11 mouse cellular contexts compared by ENCODE assay signal in genomic region chr8:71526272-71526671, GRCm38 (mm10). TPM values are rescaled to one million over a fixed set of nuclear protein-coding genes. Genes with fewer than 3 reads are reported as not detected.
DNase-seq lines count a peak whose midpoint lies in the region; ATAC-seq lines count a peak whose summit lies in the region.
"Had no signal": no experiment of that assay in that cellular context is flagged by ENCODE, and none has a peak within 500 bp of the region (broad histone marks: within the 10 kb centered on the region; RNA-seq: fewer than 3 reads in every experiment).

No protein-coding gene starts in this region.

- H3K9me3 ChIP-seq in hindbrain, embryonic 11.5 days (ENCODE audit: control insufficient read depth, low read length): no peaks in the 10 kb centered on the region
- no peaks in the 10 kb centered on the region for H3K9me3 ChIP-seq in hindbrain, embryonic 14.5 days (ENCODE audit: control insufficient read depth, low read length)
- H3K9me3 ChIP-seq in midbrain, embryonic 11.5 days (ENCODE audit: control insufficient read depth, low read length): no peaks in the 10 kb centered on the region
- no peaks in the 10 kb centered on the region for H3K9me3 ChIP-seq in midbrain, embryonic 14.5 days (ENCODE audit: control insufficient read depth, low read length)
- no peaks in the 10 kb centered on the region for H3K9me3 ChIP-seq in embryonic facial prominence, embryonic 14.5 days (ENCODE audit: control insufficient read depth, low read length)
- no peaks in the 10 kb centered on the region for H3K9me3 ChIP-seq in stomach, embryonic 15.5 days
- no peaks in the 10 kb centered on the region for H3K9me3 ChIP-seq in neural tube, embryonic 15.5 days (replicated peaks)
- H3K9me3 ChIP-seq: limb, embryonic 15.5 days had no signal

- peak; percentile 29 for DNase-seq in hindbrain, embryonic 11.5 days (ENCODE audit: low spot score)
- no peak for DNase-seq in hindbrain, embryonic 14.5 days (ENCODE audit: low spot score)
- DNase-seq in midbrain, embryonic 11.5 days (ENCODE audit: low spot score, missing footprints): peak; percentile 88
- no peak for DNase-seq in midbrain, embryonic 14.5 days
- DNase-seq in embryonic facial prominence, embryonic 14.5 days (ENCODE audit: low spot score): peak; percentile 54
- no peak for DNase-seq in T-cell, adult 2 months (ENCODE audit: low spot score)
- DNase-seq: adrenal gland, postnatal 14 days; cerebellum, adult 8-10 months had no signal

- WGBS in hindbrain, embryonic 11.5 days: 6% methylated on average over 6 of the region's 6 CpGs
- WGBS in hindbrain, embryonic 14.5 days: 4% methylated on average over 6 of the region's 6 CpGs
- 5% methylated on average over 6 of the region's 6 CpGs for WGBS in midbrain, embryonic 11.5 days
- 8% methylated on average over 6 of the region's 6 CpGs for WGBS in midbrain, embryonic 14.5 days
- 20% methylated on average over 6 of the region's 6 CpGs for WGBS in embryonic facial prominence, embryonic 14.5 days
- WGBS in stomach, embryonic 15.5 days: 25% methylated on average over 6 of the region's 6 CpGs
- WGBS in neural tube, embryonic 15.5 days: 11% methylated on average over 6 of the region's 6 CpGs

- no peak overlapping the region for H3K9ac ChIP-seq in hindbrain, embryonic 11.5 days (ENCODE audit: low read depth, low read length)
- no peak overlapping the region for H3K9ac ChIP-seq in hindbrain, embryonic 14.5 days
- no peak overlapping the region for H3K9ac ChIP-seq in midbrain, embryonic 11.5 days (ENCODE audit: low read length)
- H3K9ac ChIP-seq in midbrain, embryonic 14.5 days (replicated peaks; ENCODE audit: low read length): no peak overlapping the region
- H3K9ac ChIP-seq in embryonic facial prominence, embryonic 14.5 days (ENCODE audit: low read depth, low read length): no peak overlapping the region
- no peak overlapping the region for H3K9ac ChIP-seq in stomach, embryonic 15.5 days
- no peak overlapping the region for H3K9ac ChIP-seq in neural tube, embryonic 15.5 days (replicated peaks)
- H3K9ac ChIP-seq: limb, embryonic 15.5 days had no signal

- H3K27ac ChIP-seq in hindbrain, embryonic 11.5 days (ENCODE audit: low read depth, low read length): no peak overlapping the region
- H3K27ac ChIP-seq in hindbrain, embryonic 14.5 days: no peak overlapping the region
- no peak overlapping the region for H3K27ac ChIP-seq in midbrain, embryonic 11.5 days (ENCODE audit: low read depth, low read length)
- no peak overlapping the region for H3K27ac ChIP-seq in midbrain, embryonic 14.5 days (replicated peaks; ENCODE audit: low read depth, low read length)
- H3K27ac ChIP-seq in embryonic facial prominence, embryonic 14.5 days (replicated peaks; ENCODE audit: low read depth, low read length): peak overlapping the region; percentile 52; the same call in 1 of the 2 replicates
- H3K27ac ChIP-seq in stomach, embryonic 15.5 days: peak overlapping the region; percentile 46; the same call in 1 of the 2 replicates
- H3K27ac ChIP-seq in neural tube, embryonic 15.5 days (replicated peaks): no peak overlapping the region

- no peak for ATAC-seq in hindbrain, embryonic 11.5 days (ENCODE audit: low FRiP score)
- ATAC-seq in hindbrain, embryonic 14.5 days (ENCODE audit: low FRiP score): no peak
- no peak for ATAC-seq in midbrain, embryonic 11.5 days (ENCODE audit: low FRiP score)
- ATAC-seq in midbrain, embryonic 14.5 days (ENCODE audit: low FRiP score, low TSS enrichment): no peak
- 0 out of 2 replicates have a peak, but pooled peaks have one; percentile 20 for ATAC-seq in embryonic facial prominence, embryonic 14.5 days (ENCODE audit: low read depth)
- no peak for ATAC-seq in stomach, embryonic 15.5 days (ENCODE audit: insufficient read depth, low FRiP score, low read depth)
- ATAC-seq in neural tube, embryonic 15.5 days (ENCODE audit: low FRiP score): no peak

- no peak overlapping the region for H3K4me2 ChIP-seq in hindbrain, embryonic 11.5 days (replicated peaks; ENCODE audit: low read depth, low read length)
- no peak overlapping the region for H3K4me2 ChIP-seq in hindbrain, embryonic 14.5 days (replicated peaks)
- no peak overlapping the region for H3K4me2 ChIP-seq in midbrain, embryonic 11.5 days
- H3K4me2 ChIP-seq in midbrain, embryonic 14.5 days (ENCODE audit: low read length): no peak overlapping the region
- no peak overlapping the region for H3K4me2 ChIP-seq in embryonic facial prominence, embryonic 14.5 days (ENCODE audit: low read depth, low read length)
- H3K4me2 ChIP-seq in stomach, embryonic 15.5 days: no peak overlapping the region
- H3K4me2 ChIP-seq in neural tube, embryonic 15.5 days: no peak overlapping the region

- no peak overlapping the region for H3K4me3 ChIP-seq in hindbrain, embryonic 11.5 days (ENCODE audit: low read depth, low read length)
- H3K4me3 ChIP-seq in hindbrain, embryonic 14.5 days (replicated peaks; ENCODE audit: low read length): no peak overlapping the region
- H3K4me3 ChIP-seq in midbrain, embryonic 11.5 days (ENCODE audit: low read depth, low read length): no peak overlapping the region
- no peak overlapping the region for H3K4me3 ChIP-seq in midbrain, embryonic 14.5 days (replicated peaks; ENCODE audit: low read depth, low read length)
- no peak overlapping the region for H3K4me3 ChIP-seq in embryonic facial prominence, embryonic 14.5 days (ENCODE audit: low read depth, low read length)
- H3K4me3 ChIP-seq in stomach, embryonic 15.5 days (replicated peaks): no peak overlapping the region
- no peak overlapping the region for H3K4me3 ChIP-seq in neural tube, embryonic 15.5 days (replicated peaks)
- H3K4me3 ChIP-seq: limb, embryonic 15.5 days had no signal

- no peaks in the 10 kb centered on the region for H3K36me3 ChIP-seq in hindbrain, embryonic 11.5 days (ENCODE audit: control insufficient read depth, insufficient read depth, low read length)
- no peaks in the 10 kb centered on the region for H3K36me3 ChIP-seq in hindbrain, embryonic 14.5 days (replicated peaks; ENCODE audit: control insufficient read depth, insufficient read depth)
- H3K36me3 ChIP-seq in midbrain, embryonic 11.5 days (ENCODE audit: control insufficient read depth, insufficient read depth, low read length): no peaks in the 10 kb centered on the region
- no peaks in the 10 kb centered on the region for H3K36me3 ChIP-seq in midbrain, embryonic 14.5 days (ENCODE audit: control insufficient read depth, insufficient read depth, low read length)
- H3K36me3 ChIP-seq in embryonic facial prominence, embryonic 14.5 days (ENCODE audit: control insufficient read depth, insufficient read depth, low read length): no peaks in the 10 kb centered on the region
- H3K36me3 ChIP-seq in stomach, embryonic 15.5 days: no peaks in the 10 kb centered on the region
- no peaks in the 10 kb centered on the region for H3K36me3 ChIP-seq in neural tube, embryonic 15.5 days
- H3K36me3 ChIP-seq: limb, embryonic 15.5 days had no signal

- H3K27me3 ChIP-seq in hindbrain, embryonic 11.5 days (ENCODE audit: control insufficient read depth, insufficient read depth, low read length): peaks cover 27% of the 10 kb centered on the region
- H3K27me3 ChIP-seq in hindbrain, embryonic 14.5 days (ENCODE audit: control insufficient read depth, insufficient read depth, low read length): peaks cover 36% of the 10 kb centered on the region
- H3K27me3 ChIP-seq in midbrain, embryonic 11.5 days (ENCODE audit: control insufficient read depth, insufficient read depth, low read length): peaks cover 25% of the 10 kb centered on the region
- peaks cover 25% of the 10 kb centered on the region for H3K27me3 ChIP-seq in midbrain, embryonic 14.5 days (ENCODE audit: control insufficient read depth, insufficient read depth, low read length)
- peaks cover 27% of the 10 kb centered on the region for H3K27me3 ChIP-seq in embryonic facial prominence, embryonic 14.5 days (replicated peaks; ENCODE audit: control insufficient read depth, insufficient read depth, low read length)
- peaks cover 11% of the 10 kb centered on the region for H3K27me3 ChIP-seq in stomach, embryonic 15.5 days (replicated peaks)
- peaks cover 53% of the 10 kb centered on the region for H3K27me3 ChIP-seq in neural tube, embryonic 15.5 days (replicated peaks)

- H3K4me1 ChIP-seq in hindbrain, embryonic 11.5 days (replicated peaks; ENCODE audit: control insufficient read depth, insufficient read depth, low read length): 0 out of 2 replicates have a peak, but pooled peaks cover 2% of the 10 kb centered on the region
- no peaks in the 10 kb centered on the region for H3K4me1 ChIP-seq in hindbrain, embryonic 14.5 days (replicated peaks; ENCODE audit: control insufficient read depth, insufficient read depth, low read length)
- no peaks in the 10 kb centered on the region for H3K4me1 ChIP-seq in midbrain, embryonic 11.5 days (ENCODE audit: control insufficient read depth, insufficient read depth, low read length)
- no peaks in the 10 kb centered on the region for H3K4me1 ChIP-seq in midbrain, embryonic 14.5 days (ENCODE audit: control insufficient read depth, insufficient read depth, low read length)
- H3K4me1 ChIP-seq in embryonic facial prominence, embryonic 14.5 days (ENCODE audit: control insufficient read depth, insufficient read depth, low read length): peaks cover 7% of the 10 kb centered on the region
- H3K4me1 ChIP-seq in stomach, embryonic 15.5 days: peaks cover 10% of the 10 kb centered on the region; the same call in 1 of the 2 replicates
- peaks cover 13% of the 10 kb centered on the region; the same call in 1 of the 2 replicates for H3K4me1 ChIP-seq in neural tube, embryonic 15.5 days

RNA-seq across cellular contexts. Expression of gene Ccdc194, which starts 0.8 kb away (rescaled TPM):
- polyA plus RNA-seq in hindbrain, embryonic 11.5 days (2014; fragmentation: Nextera tagmentation; extraction: Ambion mirVana): 0.51 and 0.71 TPM in 2 replicates
- polyA plus RNA-seq in hindbrain, embryonic 14.5 days (2014; fragmentation: Nextera tagmentation; extraction: Ambion mirVana): 0.22 and 0.92 TPM in 2 replicates
- 0.40 and 0.72 TPM in 2 replicates for polyA plus RNA-seq in midbrain, embryonic 11.5 days (2014; fragmentation: Nextera tagmentation; extraction: Ambion mirVana)
- polyA plus RNA-seq in midbrain, embryonic 14.5 days (2014; fragmentation: Nextera tagmentation; extraction: Ambion mirVana): not detected in 2 replicates
- 2.4 and 3.5 TPM in 2 replicates for polyA plus RNA-seq in embryonic facial prominence, embryonic 14.5 days (2014; fragmentation: Nextera tagmentation; extraction: Ambion mirVana)
- 0.27 and 0.49 TPM in 2 replicates for polyA plus RNA-seq in stomach, embryonic 15.5 days (2015; fragmentation: Nextera tagmentation; extraction: Ambion mirVana)
- polyA plus RNA-seq in neural tube, embryonic 15.5 days (2015; fragmentation: Nextera tagmentation; extraction: Ambion mirVana): 0.13 TPM in 2 replicates

RNA-seq across cellular contexts. Expression of gene Bst2, which starts 11.0 kb away (rescaled TPM):
- 2.2 and 5.7 TPM in 2 replicates for polyA plus RNA-seq in hindbrain, embryonic 11.5 days (2014; fragmentation: Nextera tagmentation; extraction: Ambion mirVana)
- 4.0 and 5.4 TPM in 2 replicates for polyA plus RNA-seq in hindbrain, embryonic 14.5 days (2014; fragmentation: Nextera tagmentation; extraction: Ambion mirVana)
- 5.0 and 6.1 TPM in 2 replicates for polyA plus RNA-seq in midbrain, embryonic 11.5 days (2014; fragmentation: Nextera tagmentation; extraction: Ambion mirVana)
- 0.86 and 7.9 TPM in 2 replicates for polyA plus RNA-seq in midbrain, embryonic 14.5 days (2014; fragmentation: Nextera tagmentation; extraction: Ambion mirVana)
- 16.0 and 16.2 TPM in 2 replicates for polyA plus RNA-seq in embryonic facial prominence, embryonic 14.5 days (2014; fragmentation: Nextera tagmentation; extraction: Ambion mirVana)
- polyA plus RNA-seq in stomach, embryonic 15.5 days (2015; fragmentation: Nextera tagmentation; extraction: Ambion mirVana): 52.3 and 53.9 TPM in 2 replicates
- polyA plus RNA-seq in neural tube, embryonic 15.5 days (2015; fragmentation: Nextera tagmentation; extraction: Ambion mirVana): 16.1 and 35.7 TPM in 2 replicates

RNA-seq across cellular contexts. Expression of gene Plvap, which starts 14.7 kb away (rescaled TPM):
- polyA plus RNA-seq in hindbrain, embryonic 11.5 days (2014; fragmentation: Nextera tagmentation; extraction: Ambion mirVana): 35.3 and 37.2 TPM in 2 replicates
- 9.2 and 10.5 TPM in 2 replicates for polyA plus RNA-seq in hindbrain, embryonic 14.5 days (2014; fragmentation: Nextera tagmentation; extraction: Ambion mirVana)
- 33.7 and 34.1 TPM in 2 replicates for polyA plus RNA-seq in midbrain, embryonic 11.5 days (2014; fragmentation: Nextera tagmentation; extraction: Ambion mirVana)
- 3.6 and 4.1 TPM in 2 replicates for polyA plus RNA-seq in midbrain, embryonic 14.5 days (2014; fragmentation: Nextera tagmentation; extraction: Ambion mirVana)
- polyA plus RNA-seq in embryonic facial prominence, embryonic 14.5 days (2014; fragmentation: Nextera tagmentation; extraction: Ambion mirVana): 53.5 and 59.0 TPM in 2 replicates
- 84.8 and 90.0 TPM in 2 replicates for polyA plus RNA-seq in stomach, embryonic 15.5 days (2015; fragmentation: Nextera tagmentation; extraction: Ambion mirVana)
- 9.5 and 21.1 TPM in 2 replicates for polyA plus RNA-seq in neural tube, embryonic 15.5 days (2015; fragmentation: Nextera tagmentation; extraction: Ambion mirVana)

RNA-seq across cellular contexts. Expression of gene Mvb12a, which starts 16.4 kb away (rescaled TPM):
- polyA plus RNA-seq in hindbrain, embryonic 11.5 days (2014; fragmentation: Nextera tagmentation; extraction: Ambion mirVana): 54.3 and 61.1 TPM in 2 replicates
- 50.8 and 66.6 TPM in 2 replicates for polyA plus RNA-seq in hindbrain, embryonic 14.5 days (2014; fragmentation: Nextera tagmentation; extraction: Ambion mirVana)
- polyA plus RNA-seq in midbrain, embryonic 11.5 days (2014; fragmentation: Nextera tagmentation; extraction: Ambion mirVana): 50.7 and 51.0 TPM in 2 replicates
- 54.6 and 61.5 TPM in 2 replicates for polyA plus RNA-seq in midbrain, embryonic 14.5 days (2014; fragmentation: Nextera tagmentation; extraction: Ambion mirVana)
- polyA plus RNA-seq in embryonic facial prominence, embryonic 14.5 days (2014; fragmentation: Nextera tagmentation; extraction: Ambion mirVana): 85.4 and 95.3 TPM in 2 replicates
- 97.6 and 107 TPM in 2 replicates for polyA plus RNA-seq in stomach, embryonic 15.5 days (2015; fragmentation: Nextera tagmentation; extraction: Ambion mirVana)
- 71.3 and 72.0 TPM in 2 replicates for polyA plus RNA-seq in neural tube, embryonic 15.5 days (2015; fragmentation: Nextera tagmentation; extraction: Ambion mirVana)

RNA-seq across cellular contexts. Expression of gene Tmem221, which starts 32.4 kb away (rescaled TPM):
- 0.28 and 0.47 TPM in 2 replicates for polyA plus RNA-seq in hindbrain, embryonic 11.5 days (2014; fragmentation: Nextera tagmentation; extraction: Ambion mirVana)
- 0.32 TPM in 1 of 2 replicates, not detected in the other for polyA plus RNA-seq in hindbrain, embryonic 14.5 days (2014; fragmentation: Nextera tagmentation; extraction: Ambion mirVana)
- polyA plus RNA-seq in midbrain, embryonic 11.5 days (2014; fragmentation: Nextera tagmentation; extraction: Ambion mirVana): 0.12 and 0.14 TPM in 2 replicates
- not detected in 2 replicates for polyA plus RNA-seq in midbrain, embryonic 14.5 days (2014; fragmentation: Nextera tagmentation; extraction: Ambion mirVana)
- 1.1 and 1.4 TPM in 2 replicates for polyA plus RNA-seq in embryonic facial prominence, embryonic 14.5 days (2014; fragmentation: Nextera tagmentation; extraction: Ambion mirVana)
- 4.0 and 7.1 TPM in 2 replicates for polyA plus RNA-seq in stomach, embryonic 15.5 days (2015; fragmentation: Nextera tagmentation; extraction: Ambion mirVana)
- 0.15 and 0.95 TPM in 2 replicates for polyA plus RNA-seq in neural tube, embryonic 15.5 days (2015; fragmentation: Nextera tagmentation; extraction: Ambion mirVana)

Comparison
In these comparisons a context has a peak if more than half of its experiments do, and no peak if none do; other contexts are left out.
1. DNase-seq: peak in hindbrain, embryonic 11.5 days (single experiment), midbrain, embryonic 11.5 days (single experiment) and embryonic facial prominence, embryonic 14.5 days (single experiment); none in hindbrain, embryonic 14.5 days (single experiment), midbrain, embryonic 14.5 days (single experiment) and T-cell, adult 2 months (single experiment).
2. H3K27ac ChIP-seq: peak in embryonic facial prominence, embryonic 14.5 days (single experiment) and stomach, embryonic 15.5 days (single experiment); none in hindbrain, embryonic 11.5 days (single experiment), hindbrain, embryonic 14.5 days (single experiment), midbrain, embryonic 11.5 days (single experiment), midbrain, embryonic 14.5 days (single experiment) and neural tube, embryonic 15.5 days (single experiment).